Mouse (Mus musculus): Measurements from ENCODE around the gene Pde4a.

GRCm38 (mm10) chr9:21189905-21190304 is 24.4 kb downstream of the Pde4a start:
- TF ChIP-seq CTCF (IDR thresholded peaks at IDR 0.05; ENCODE audit: low read depth): peak; percentile 46
- no peak for TF ChIP-seq EP300 (optimal IDR thresholded peaks at IDR 0.05)
